Mouse (Mus musculus): Measurements from ENCODE around the gene Rps23. TPM values are rescaled to one million over a fixed set of nuclear protein-coding genes. Genes with fewer than 3 reads are reported as not detected.
A peak's percentile ranks its signal among the peaks of the same experiment; 100 is the strongest.

Rps23 gene
- total RNA-seq (2018; cell fraction: chromatin; rRNA removed), result 100 to 1,000 TPM in 1 of 26 experiments, 10 to 100 TPM in 25; 17.9 to 124 (median 37.3) TPM
- total RNA-seq (2018; cell fraction: cytosol; rRNA removed), result 1,000 to 10,000 TPM in 7 of 26 experiments, 100 to 1,000 TPM in 19; 502 to 1,794 (median 783) TPM
- total RNA-seq (2018; cell fraction: nucleus; rRNA removed), result 100 to 1,000 TPM in 21 of 26 experiments, 10 to 100 TPM in 5; 74.6 to 222 (median 131) TPM
- polyA plus RNA-seq (2018), result 393 to 651 TPM (median 643 TPM) in 3 replicates

DNA sequence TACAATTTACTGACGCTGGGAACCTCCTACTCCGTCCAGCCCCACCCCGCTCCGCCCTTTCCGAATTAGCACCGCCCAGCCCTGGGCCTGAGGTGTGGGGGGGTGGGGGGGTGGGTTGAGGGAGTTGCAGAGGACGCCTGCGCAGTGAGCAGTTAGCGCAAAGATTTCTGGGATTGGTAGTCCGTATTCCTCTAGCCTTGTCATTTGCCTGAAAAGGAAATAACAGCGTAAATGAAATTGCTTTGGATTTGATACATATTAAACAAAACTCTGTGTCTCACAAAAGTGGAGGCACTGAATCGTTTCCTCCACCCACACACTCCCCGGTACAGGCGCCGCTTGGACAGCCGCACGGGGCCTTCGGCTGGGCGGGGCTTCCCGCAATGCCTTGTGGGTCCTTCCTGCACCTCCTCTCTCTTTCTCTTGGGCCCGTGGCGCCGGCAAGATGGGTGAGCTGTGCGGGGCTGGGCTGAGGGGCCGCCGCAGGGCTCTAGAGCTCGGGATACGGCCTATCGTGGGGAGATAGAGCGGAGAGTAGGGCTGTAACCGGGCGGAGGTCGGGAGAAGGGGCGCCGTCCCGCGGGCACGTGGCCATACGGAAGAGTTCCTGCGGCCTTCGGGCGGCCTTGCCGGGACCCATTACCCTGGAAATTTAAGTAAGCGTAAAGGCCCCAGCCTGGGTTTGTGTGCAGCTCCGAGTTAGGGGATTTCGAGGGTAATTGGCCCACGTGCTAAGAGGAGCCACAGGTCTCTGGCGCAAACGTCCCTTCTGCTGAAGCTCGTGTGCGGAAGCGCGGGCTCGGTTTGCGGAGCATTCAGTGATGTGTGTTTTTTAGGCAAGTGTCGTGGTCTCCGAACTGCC, at the start of gene Rps23:
Rps23 (plus strand) TSS at position 208 of the 862 bp plus-strand sequence.
- Histone ChIP-seq H3K27ac (peak within 1 kb of the TSS; percentile 76), H3K4me3 (ENCODE audit: inconsistent target) (peak within 1 kb of the TSS; percentile 78), H3K79me2 (ENCODE audit: inconsistent target) (peaks cover 13% of the 10 kb centered on the region), H3K36me3 (ENCODE audit: inconsistent target) (peaks cover 11% of the 10 kb centered on the region; the same call in 1 of the 2 replicates)
- WGBS (ENCODE audit: missing documents), result under 1% methylated on average over 55 of the region's 57 CpGs

DNA sequence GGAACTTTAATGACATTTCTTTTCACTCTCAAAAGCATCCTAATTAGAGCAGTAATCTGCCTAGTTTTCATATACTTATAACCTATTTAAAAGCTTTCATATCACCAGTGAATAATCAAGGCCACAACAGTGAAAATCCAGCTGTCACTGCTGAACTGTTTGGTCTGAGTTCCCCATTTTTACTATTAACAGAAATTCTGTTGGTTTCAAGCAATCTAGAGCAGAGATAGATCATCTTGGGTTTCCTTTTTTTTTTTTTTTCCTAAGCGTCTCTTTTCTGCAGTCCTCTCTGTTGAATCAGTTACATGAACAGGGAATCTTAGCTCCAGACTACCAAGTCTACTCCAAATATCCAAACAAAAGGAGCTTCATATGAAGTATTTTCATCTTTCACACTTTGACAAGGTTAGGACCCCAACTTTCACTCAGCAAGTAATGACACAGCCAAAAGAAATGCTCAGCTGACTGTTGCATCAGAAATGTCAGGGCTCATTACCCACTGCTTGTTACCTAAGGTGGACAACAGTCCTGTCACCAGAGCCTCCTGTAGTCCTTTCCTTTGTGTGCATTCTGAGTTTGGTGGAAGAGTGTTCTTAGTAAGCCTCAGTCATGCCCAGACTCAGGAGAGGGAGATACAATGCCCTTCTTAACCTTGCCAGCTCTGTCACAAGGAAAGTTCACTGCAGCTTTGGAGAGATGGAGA, 40.9 kb upstream of the Rps23 start:
- 43% methylated on average over 1 of the region's 1 CpGs for WGBS (ENCODE audit: missing documents)
- Histone ChIP-seq H3K27ac (no peak overlapping the region), H3K4me3 (ENCODE audit: inconsistent target) (no peak overlapping the region), H3K36me3 (ENCODE audit: inconsistent target) (no peaks in the 10 kb centered on the region), H3K79me2 (ENCODE audit: inconsistent target) (no peaks in the 10 kb centered on the region)

DNA sequence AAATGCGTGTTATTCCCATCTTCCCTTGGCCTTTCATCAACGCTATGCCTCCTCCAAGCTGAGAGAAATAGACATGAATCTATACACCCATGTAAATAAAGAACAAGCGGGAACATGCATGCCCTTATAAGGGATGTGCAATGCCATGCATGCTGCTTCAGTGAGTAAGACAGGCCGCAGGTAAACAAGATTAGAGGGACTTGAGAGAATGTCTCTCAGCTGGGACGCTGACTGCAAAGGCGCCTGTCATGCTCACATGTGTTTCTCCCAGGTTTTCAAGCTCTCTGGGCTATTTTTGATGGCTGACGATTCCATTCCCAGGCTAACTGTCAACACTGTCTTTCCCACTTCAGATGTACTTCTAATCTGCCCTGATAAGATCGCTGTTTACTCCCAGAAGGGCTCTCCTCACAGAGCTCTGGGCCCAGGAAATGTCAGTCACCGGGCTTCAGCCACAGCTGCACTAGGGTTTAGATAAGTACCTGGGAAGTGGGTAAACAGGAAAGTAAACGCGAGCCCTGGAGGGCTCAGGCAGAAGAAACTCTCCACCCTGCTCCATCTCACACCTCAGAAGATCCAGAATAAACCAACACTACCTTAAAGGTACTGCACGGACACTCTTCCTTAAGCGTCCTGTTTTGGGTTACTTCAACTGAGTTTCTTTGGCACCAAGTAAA, 36.8 kb upstream of the Rps23 start:
- no peaks in the 10 kb centered on the region for H3K79me2 ChIP-seq (ENCODE audit: inconsistent target)
- H3K4me3 ChIP-seq (ENCODE audit: inconsistent target), result no peak overlapping the region; the same call in 1 of the 2 replicates
- H3K36me3 ChIP-seq (ENCODE audit: inconsistent target), result no peaks in the 10 kb centered on the region
- WGBS (ENCODE audit: missing documents), result 55% methylated on average over 13 of the region's 13 CpGs
- no peak overlapping the region for H3K27ac ChIP-seq

DNA sequence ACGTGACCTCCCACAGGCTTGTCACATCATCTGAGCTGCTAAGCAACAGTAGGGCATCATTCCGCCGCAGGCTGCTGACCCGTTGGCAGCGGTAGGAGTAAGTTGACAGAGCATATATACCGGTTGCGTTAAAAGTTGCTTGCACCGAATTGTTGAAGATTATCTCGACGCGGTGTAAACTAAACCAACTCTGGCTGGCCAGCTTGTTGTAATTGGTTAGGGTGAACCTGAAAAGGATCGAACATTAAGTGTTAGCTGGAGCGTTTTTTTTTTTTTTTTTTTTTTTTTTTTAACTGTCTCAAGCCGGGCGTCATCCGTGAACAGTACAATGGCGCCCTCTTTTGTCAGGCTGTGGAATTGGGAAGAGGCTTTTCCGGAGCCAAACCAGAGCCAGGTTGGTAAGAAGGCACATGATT, 36.2 kb upstream of the Rps23 start:
- no peaks in the 10 kb centered on the region for H3K36me3 ChIP-seq (ENCODE audit: inconsistent target)
- 4% methylated on average over 16 of the region's 18 CpGs for WGBS (ENCODE audit: missing documents)
- H3K27ac ChIP-seq, result no peak overlapping the region
- peak overlapping the region; percentile 10; the same call in 1 of the 2 replicates for H3K4me3 ChIP-seq (ENCODE audit: inconsistent target)
- no peaks in the 10 kb centered on the region for H3K79me2 ChIP-seq (ENCODE audit: inconsistent target)

DNA sequence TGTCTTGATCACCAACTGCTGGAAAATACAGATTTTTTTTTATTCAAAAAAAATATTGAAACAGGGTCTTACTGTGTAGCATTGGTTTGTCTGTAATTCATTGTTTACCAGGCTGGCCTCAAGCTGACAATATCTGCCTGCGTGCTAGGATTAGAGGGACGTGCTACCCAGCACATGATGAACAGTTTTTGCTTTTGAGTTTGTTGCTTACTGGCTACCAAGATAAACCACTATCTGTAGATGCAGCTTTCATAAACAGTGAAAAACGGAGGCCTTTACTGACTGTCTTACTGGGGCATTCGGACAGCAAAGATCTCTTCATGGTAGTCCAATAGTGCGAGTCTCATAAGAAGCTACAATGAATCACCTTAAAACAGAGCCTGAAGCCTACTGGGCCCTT, 32.6 kb upstream of the Rps23 start:
- no peaks in the 10 kb centered on the region for H3K36me3 ChIP-seq (ENCODE audit: inconsistent target)
- WGBS (ENCODE audit: missing documents), result 98% methylated on average over 5 of the region's 5 CpGs
- no peak overlapping the region for H3K27ac ChIP-seq
- H3K4me3 ChIP-seq (ENCODE audit: inconsistent target), result no peak overlapping the region
- no peaks in the 10 kb centered on the region for H3K79me2 ChIP-seq (ENCODE audit: inconsistent target)

DNA sequence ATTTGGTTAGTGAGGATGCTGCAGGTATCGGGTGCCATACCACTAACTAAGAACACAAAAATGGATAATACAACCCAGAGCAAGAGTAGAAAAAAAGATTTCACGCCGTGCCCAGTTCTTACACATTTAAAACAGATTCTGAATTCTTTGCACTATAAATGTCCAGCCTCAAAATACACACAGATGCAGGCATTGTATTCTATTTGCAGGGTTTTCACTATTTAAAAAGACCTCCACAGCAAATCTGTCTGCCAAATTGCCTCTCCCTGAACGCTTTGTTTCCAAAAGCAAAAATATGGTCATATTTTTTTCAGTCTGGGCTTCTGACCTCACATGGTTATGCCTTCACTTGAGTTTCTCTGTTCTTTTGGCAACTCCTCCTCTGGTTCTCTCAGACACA, 27.9 kb upstream of the Rps23 start:
- Histone ChIP-seq H3K27ac (no peak overlapping the region), H3K36me3 (ENCODE audit: inconsistent target) (no peaks in the 10 kb centered on the region), H3K4me3 (ENCODE audit: inconsistent target) (no peak overlapping the region), H3K79me2 (ENCODE audit: inconsistent target) (no peaks in the 10 kb centered on the region)
- WGBS (ENCODE audit: missing documents), result 91% methylated on average over 4 of the region's 4 CpGs

DNA sequence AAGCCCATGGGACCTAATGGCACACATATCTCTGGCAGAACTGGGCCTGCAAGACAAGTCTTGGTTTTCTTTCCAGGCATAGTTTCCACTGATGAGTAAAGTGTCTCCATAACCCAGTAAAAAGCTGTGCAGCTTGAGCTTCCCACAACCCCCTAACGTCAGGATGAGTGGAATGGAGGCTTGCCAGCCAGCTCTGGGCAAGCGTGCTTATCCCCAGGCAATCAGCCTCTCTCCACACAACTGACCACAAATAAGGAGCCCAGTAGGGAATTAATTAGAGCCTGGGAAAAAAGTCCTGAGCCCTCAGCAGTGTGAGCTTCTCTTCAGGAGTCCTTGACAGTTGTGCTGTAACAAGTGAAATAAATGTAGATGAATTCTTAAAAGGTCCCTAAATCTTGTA, 26.7 kb upstream of the Rps23 start:
- Histone ChIP-seq H3K36me3 (ENCODE audit: inconsistent target) (no peaks in the 10 kb centered on the region), H3K27ac (no peak overlapping the region), H3K79me2 (ENCODE audit: inconsistent target) (no peaks in the 10 kb centered on the region), H3K4me3 (ENCODE audit: inconsistent target) (no peak overlapping the region)
- 92% methylated on average over 2 of the region's 2 CpGs for WGBS (ENCODE audit: missing documents)

DNA sequence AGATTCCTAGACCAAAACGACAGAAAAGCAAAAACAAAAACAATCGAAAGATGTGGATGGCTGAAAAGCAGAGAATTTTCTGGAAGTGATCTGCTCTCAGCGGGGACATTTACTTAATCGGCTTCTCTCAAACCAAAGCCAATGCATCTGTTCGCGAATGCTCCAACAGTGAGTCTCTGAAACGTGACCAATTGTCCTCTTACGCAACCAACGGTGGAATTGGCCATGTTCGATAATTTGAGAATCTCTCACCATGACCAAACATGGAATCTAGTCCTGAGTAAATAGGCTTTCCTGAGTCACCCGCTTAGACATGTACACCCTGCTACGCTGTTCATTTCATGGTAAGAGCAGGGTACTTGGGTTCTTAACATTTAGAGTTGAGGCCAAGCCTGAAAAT, 25.9 kb upstream of the Rps23 start:
- no peak overlapping the region for H3K27ac ChIP-seq
- no peaks in the 10 kb centered on the region for H3K36me3 ChIP-seq (ENCODE audit: inconsistent target)
- H3K79me2 ChIP-seq (ENCODE audit: inconsistent target), result no peaks in the 10 kb centered on the region
- no peak overlapping the region for H3K4me3 ChIP-seq (ENCODE audit: inconsistent target)
- 94% methylated on average over 12 of the region's 12 CpGs for WGBS (ENCODE audit: missing documents)

DNA sequence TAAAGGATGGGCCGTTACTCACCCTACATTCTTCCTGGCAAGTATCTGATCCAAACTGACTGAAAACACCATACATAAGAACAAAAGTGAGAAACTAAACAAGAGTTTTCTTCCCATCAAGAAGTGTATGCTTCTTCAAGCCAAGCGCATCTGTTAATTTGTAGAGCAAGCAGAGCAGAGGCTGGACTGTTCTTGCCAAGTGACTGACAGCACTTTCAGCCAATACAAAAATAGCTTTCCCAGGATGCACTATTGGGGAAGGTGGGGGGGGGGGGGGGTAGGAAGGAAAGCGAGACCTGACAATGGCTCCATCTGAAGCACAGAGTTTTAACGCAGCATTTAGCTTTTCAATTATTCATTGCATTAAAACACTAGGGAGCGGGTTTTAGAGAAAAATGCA, 17.6 kb upstream of the Rps23 start, which contains the start of gene Atp6ap1l:
Atp6ap1l (minus strand) TSS at position 180 of the 400 bp plus-strand sequence.
- no peak within 1 kb of the TSS for H3K27ac ChIP-seq
- no peak within 1 kb of the TSS for H3K4me3 ChIP-seq (ENCODE audit: inconsistent target)
- no peaks in the 10 kb centered on the region for H3K36me3 ChIP-seq (ENCODE audit: inconsistent target)
- H3K79me2 ChIP-seq (ENCODE audit: inconsistent target), result no peaks in the 10 kb centered on the region
- WGBS (ENCODE audit: missing documents), result 96% methylated on average over 4 of the region's 5 CpGs

DNA sequence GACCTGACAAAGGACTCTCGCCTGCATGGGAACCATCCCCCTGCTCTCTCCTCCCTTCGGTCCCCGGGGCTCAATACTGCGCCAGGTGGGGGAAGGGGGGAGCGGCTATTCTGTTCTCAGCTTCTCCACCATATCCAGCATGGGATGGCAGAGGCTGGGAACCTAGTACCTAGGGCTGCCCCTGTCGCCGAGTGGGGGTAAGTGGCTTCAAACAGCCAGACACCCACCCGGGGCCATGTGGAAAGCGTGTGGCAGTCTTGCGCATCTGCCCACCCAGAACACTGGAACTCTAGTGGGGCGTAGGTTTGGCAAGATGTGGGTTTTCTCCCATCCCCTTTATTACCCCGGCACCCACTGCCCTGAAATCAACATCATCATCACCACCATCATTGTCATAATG, 15.4 kb upstream of the Rps23 start:
- Histone ChIP-seq H3K79me2 (ENCODE audit: inconsistent target) (no peaks in the 10 kb centered on the region), H3K36me3 (ENCODE audit: inconsistent target) (no peaks in the 10 kb centered on the region), H3K27ac (no peak overlapping the region), H3K4me3 (ENCODE audit: inconsistent target) (no peak overlapping the region)
- 96% methylated on average over 11 of the region's 12 CpGs for WGBS (ENCODE audit: missing documents)

DNA sequence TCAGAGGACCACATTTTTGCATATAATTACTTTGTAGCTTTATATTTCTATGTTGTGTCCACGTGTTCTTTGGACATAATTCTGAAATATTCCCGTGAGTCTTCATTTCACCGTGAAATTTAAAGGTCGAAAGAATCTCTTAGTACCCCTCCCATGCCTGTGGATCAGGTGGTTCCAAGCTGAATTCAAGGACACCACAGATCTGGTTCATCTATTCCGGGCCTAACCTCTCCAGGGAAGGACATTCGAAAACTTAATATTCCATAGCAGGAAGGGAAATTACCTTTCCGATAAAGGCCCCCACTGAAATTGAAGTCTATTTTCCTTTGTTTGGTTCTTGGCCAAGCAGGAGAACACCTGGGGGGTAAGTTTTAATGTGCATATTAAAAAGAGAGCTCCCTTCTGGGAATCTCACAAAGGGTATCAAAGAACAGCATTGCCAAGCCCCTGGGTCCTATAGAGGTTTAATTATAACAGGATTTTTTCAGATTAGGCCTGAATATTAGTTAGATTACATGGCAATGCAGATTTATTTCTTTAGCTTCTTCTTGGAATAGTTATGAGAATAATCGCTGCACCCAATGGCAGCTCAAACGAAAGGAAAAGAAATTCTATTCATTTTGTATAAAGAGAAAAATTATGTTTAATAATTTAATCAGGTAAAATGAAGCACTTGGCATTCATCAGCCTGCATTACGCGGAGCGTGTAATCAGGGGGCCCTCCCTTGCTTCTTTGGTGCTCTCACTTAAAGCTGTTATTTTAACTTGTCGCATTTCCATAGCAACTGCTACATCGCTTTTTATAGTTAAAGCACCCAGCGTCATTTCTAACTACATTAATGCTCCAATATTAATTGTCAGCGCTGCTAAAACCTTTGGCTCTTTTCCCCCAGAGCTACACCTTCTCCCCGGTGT, 9.7 kb upstream of the Rps23 start:
- no peak overlapping the region for H3K27ac ChIP-seq
- no peaks in the 10 kb centered on the region for H3K36me3 ChIP-seq (ENCODE audit: inconsistent target)
- WGBS (ENCODE audit: missing documents), result 85% methylated on average over 17 of the region's 17 CpGs
- no peak overlapping the region for H3K4me3 ChIP-seq (ENCODE audit: inconsistent target)
- no peaks in the 10 kb centered on the region for H3K79me2 ChIP-seq (ENCODE audit: inconsistent target)

DNA sequence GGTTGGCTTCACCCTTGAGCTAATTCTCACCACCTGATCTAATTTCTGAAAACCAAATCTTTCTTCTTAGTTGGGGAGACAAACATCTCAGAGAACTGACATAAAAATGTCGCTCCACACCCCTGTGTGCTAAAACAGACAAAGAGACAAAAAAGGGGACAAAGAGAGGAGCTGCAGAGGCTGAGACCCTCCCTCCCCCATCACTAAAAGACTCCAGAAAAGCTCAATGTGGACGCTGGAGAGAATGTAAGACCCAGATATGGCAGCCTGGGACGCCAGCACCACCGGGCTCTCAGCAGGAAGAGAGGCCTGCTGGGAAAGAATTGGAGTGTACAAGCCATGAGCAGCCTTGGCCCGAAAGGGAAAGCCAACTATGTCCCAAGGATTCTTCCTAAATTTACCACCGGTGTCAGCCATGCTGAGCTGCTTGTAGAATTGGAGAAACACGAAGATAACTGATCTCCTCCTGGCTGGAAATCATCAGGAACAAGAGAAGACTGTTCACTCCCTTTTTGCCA, 9.0 kb upstream of the Rps23 start:
- no peaks in the 10 kb centered on the region for H3K36me3 ChIP-seq (ENCODE audit: inconsistent target)
- H3K4me3 ChIP-seq (ENCODE audit: inconsistent target), result no peak overlapping the region
- H3K79me2 ChIP-seq (ENCODE audit: inconsistent target), result no peaks in the 10 kb centered on the region
- no peak overlapping the region for H3K27ac ChIP-seq
- WGBS (ENCODE audit: missing documents), result 84% methylated on average over 7 of the region's 7 CpGs

DNA sequence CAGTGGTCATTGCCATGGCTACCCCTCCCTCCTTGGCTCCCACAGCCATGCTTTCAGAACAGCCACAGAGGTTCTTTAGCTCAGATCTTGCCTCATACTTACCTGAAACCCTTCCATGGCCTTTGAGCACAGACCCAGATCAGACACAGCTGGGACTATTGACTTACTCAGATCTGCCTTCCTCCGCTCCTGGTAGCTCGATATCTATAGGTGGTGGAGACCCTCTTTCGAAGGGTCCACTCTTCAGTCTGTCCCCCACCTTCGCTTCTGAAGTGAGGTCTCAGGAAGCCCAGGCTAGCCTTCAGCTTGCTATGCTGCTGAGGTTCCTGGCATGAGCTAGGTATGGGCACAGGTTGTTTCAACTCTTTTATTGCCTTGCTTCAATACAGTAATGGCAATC, 8.0 kb upstream of the Rps23 start:
- WGBS (ENCODE audit: missing documents), result 95% methylated on average over 4 of the region's 4 CpGs
- Histone ChIP-seq H3K4me3 (ENCODE audit: inconsistent target) (no peak overlapping the region), H3K79me2 (ENCODE audit: inconsistent target) (no peaks in the 10 kb centered on the region), H3K27ac (no peak overlapping the region), H3K36me3 (ENCODE audit: inconsistent target) (no peaks in the 10 kb centered on the region)

All from macrophage (primary cell).